Mouse (Mus musculus) MEL (cell line): ENCODE data around the gene Cxcr1. TPM values are rescaled to one million over a fixed set of nuclear protein-coding genes. Genes with fewer than 3 reads are reported as not detected.

Experiments
- DNase-seq: peaks from one replicate; pipeline ENCODE4 v3.0.0; 2011; ENCODE audit warnings: low read depth, low spot score
- H3K27ac ChIP-seq: 2 replicates; pipeline ENCODE4 v1.5.1; 2012; ENCODE audit warnings: low read depth, mild to moderate bottlenecking, control low read depth, low read length, moderate library complexity; ENCODE audit not compliant: control insufficient read depth
- H3K27me3 ChIP-seq, 2 experiments: fragments of 150-350 bp in 1 of 2; sonication (generic) in 1 of 2; 2 replicates each; pipeline ENCODE4 v1.6.1; 2012; ENCODE audit warnings: low read length in 2 of 2, mild to moderate bottlenecking in 2 of 2, improper control_type of control experiment in 1 of 2, moderate library complexity in 1 of 2; ENCODE audit not compliant: insufficient read depth in 2 of 2, control insufficient read depth in 1 of 2
- H3K36me3 ChIP-seq, 2 experiments: 2 replicates each; pipeline ENCODE4 v1.6.1; 2012 to 2014; ENCODE audit warnings: low read length in 2 of 2, improper control_type of control experiment in 1 of 2, inconsistent platforms in 1 of 2, mild to moderate bottlenecking in 1 of 2; ENCODE audit not compliant: insufficient read depth in 2 of 2, control insufficient read depth in 1 of 2
- H3K4me1 ChIP-seq, 2 experiments: fragments of 150-350 bp in 1 of 2; sonication (generic) in 1 of 2; 2 replicates each; pipeline ENCODE4 v1.6.1; 2012; ENCODE audit warnings: low read length in 2 of 2, improper control_type of control experiment in 1 of 2, mild to moderate bottlenecking in 1 of 2; ENCODE audit not compliant: insufficient read depth in 2 of 2, control insufficient read depth in 1 of 2
- H3K4me3 ChIP-seq, 2 experiments: fragments of 150-350 bp in 1 of 2; sonication (generic) in 1 of 2; 2 replicates each; pipeline ENCODE4 v1.5.1; 2012; ENCODE audit warnings: low read depth in 2 of 2, low read length in 2 of 2, mild to moderate bottlenecking in 2 of 2, moderate library complexity in 2 of 2, control low read depth in 1 of 2, improper control_type of control experiment in 1 of 2; ENCODE audit not compliant: control insufficient read depth in 1 of 2, insufficient read depth in 1 of 2
- H3K79me2 ChIP-seq: 2 replicates; pipeline ENCODE4 v1.6.1; 2012; ENCODE audit warnings: mild to moderate bottlenecking, low read length, moderate library complexity; ENCODE audit not compliant: control insufficient read depth, poor library complexity, insufficient read depth
- H3K9ac ChIP-seq: 2 replicates; pipeline ENCODE4 v1.6.1; 2012; ENCODE audit warnings: low read depth, mild to moderate bottlenecking, control low read depth, low read length, moderate library complexity; ENCODE audit not compliant: control insufficient read depth, poor library complexity, severe bottlenecking
- H3K9me3 ChIP-seq: fragments of 150-350 bp; sonication (generic); replicated peaks from 2 replicates; pipeline ENCODE4 v1.6.1; 2012; ENCODE audit warnings: mild to moderate bottlenecking, low read length, improper control_type of control experiment, moderate library complexity; ENCODE audit not compliant: insufficient read depth
- BHLHE40 ChIP-seq: IDR thresholded peaks from 2 replicates; pipeline ENCODE4 v1.6.1; 2012; ENCODE audit warnings: low read depth, mild to moderate bottlenecking, inconsistent platforms, low read length, improper control_type of control experiment, borderline replicate concordance
- CTCF ChIP-seq, 3 experiments: IDR thresholded peaks in 2 of 3; conservative IDR thresholded peaks in 1 of 3; 2 replicates each; pipeline ENCODE4 v1.5.1; 2011 to 2012; ENCODE audit warnings: low read length in 3 of 3, low read depth in 2 of 3, mild to moderate bottlenecking in 2 of 3, improper control_type of control experiment in 1 of 3, inconsistent platforms in 1 of 3, mixed read lengths in 1 of 3, moderate library complexity in 1 of 3; ENCODE audit not compliant: control insufficient read depth in 1 of 3, insufficient read depth in 1 of 3, poor library complexity in 1 of 3, severe bottlenecking in 1 of 3
- ELF1 ChIP-seq: IDR thresholded peaks from 2 replicates; pipeline ENCODE4 v1.6.1; 2014; ENCODE audit warnings: low read depth, mild to moderate bottlenecking, inconsistent platforms, low read length, improper control_type of control experiment, moderate library complexity
- HCFC1 ChIP-seq: IDR thresholded peaks from 2 replicates; pipeline ENCODE4 v1.6.1; 2012; ENCODE audit warnings: low read depth, mild to moderate bottlenecking, inconsistent platforms, low read length, improper control_type of control experiment, moderate library complexity
- JUND ChIP-seq: IDR thresholded peaks from 2 replicates; pipeline ENCODE4 v1.6.1; 2011; ENCODE audit warnings: low read depth, mild to moderate bottlenecking, improper control_type of control experiment, low read length
- KAT2A ChIP-seq: conservative IDR thresholded peaks from 2 replicates; pipeline ENCODE4 v1.6.1; 2012; ENCODE audit warnings: low read depth, low read length, improper control_type of control experiment, inconsistent platforms
- MAX ChIP-seq: IDR thresholded peaks from 2 replicates; pipeline ENCODE4 v1.6.1; 2011; ENCODE audit warnings: low read length, improper control_type of control experiment
- MAZ ChIP-seq: IDR thresholded peaks from 2 replicates; pipeline ENCODE4 v1.6.1; 2012; ENCODE audit warnings: low read depth, mild to moderate bottlenecking, inconsistent platforms, low read length, improper control_type of control experiment
- MXI1 ChIP-seq: IDR thresholded peaks from 2 replicates; pipeline ENCODE4 v1.6.1; 2011; ENCODE audit warnings: mild to moderate bottlenecking, low read depth, low read length, improper control_type of control experiment
- MYB ChIP-seq: IDR thresholded peaks from 2 replicates; pipeline ENCODE4 v1.6.1; 2011; ENCODE audit warnings: mild to moderate bottlenecking, low read depth, low read length, improper control_type of control experiment
- NELFE ChIP-seq: IDR thresholded peaks from 2 replicates; pipeline ENCODE4 v1.6.1; 2011; ENCODE audit warnings: low read depth, low read length, improper control_type of control experiment
- NRF1 ChIP-seq: IDR thresholded peaks from 2 replicates; pipeline ENCODE4 v1.6.1; 2014; ENCODE audit warnings: low read depth, mild to moderate bottlenecking, inconsistent platforms, low read length, improper control_type of control experiment, moderate library complexity; ENCODE audit not compliant: poor library complexity, insufficient read depth, severe bottlenecking
- RAD21 ChIP-seq: IDR thresholded peaks from 2 replicates; pipeline ENCODE4 v1.6.1; 2011; ENCODE audit warnings: mild to moderate bottlenecking, low read depth, low read length, improper control_type of control experiment
- TAL1 ChIP-seq: IDR thresholded peaks from 2 replicates; pipeline ENCODE4 v1.6.1; 2012; ENCODE audit warnings: mild to moderate bottlenecking, inconsistent platforms, low read length, moderate library complexity, mixed read lengths
- TBP ChIP-seq: IDR thresholded peaks from 2 replicates; pipeline ENCODE4 v1.8.0; 2011; ENCODE audit warnings: low read depth, low read length, improper control_type of control experiment
- ZKSCAN1 ChIP-seq: IDR thresholded peaks from 2 replicates; pipeline ENCODE4 v1.6.1; 2012; ENCODE audit warnings: low read depth, mild to moderate bottlenecking, inconsistent platforms, low read length, improper control_type of control experiment, moderate library complexity
- ZNF384 ChIP-seq: IDR thresholded peaks from 2 replicates; pipeline ENCODE4 v1.6.1; 2012; ENCODE audit warnings: low read depth, mild to moderate bottlenecking, inconsistent platforms, low read length, improper control_type of control experiment
- polyA plus RNA-seq, 2 experiments: library from polyadenylated mRNA; stranded (reverse) in 1 of 2; unstranded in 1 of 2; fragments of >175 nt in 1 of 2; fragments of >200 nt in 1 of 2; gene quantifications; 2 replicates each; pipeline versions ENCODE4 v1.2.1 to v1.2.4; 2012; ENCODE audit warnings: low replicate concordance in 2 of 2, low read depth in 1 of 2; ENCODE audit not compliant: insufficient read length in 2 of 2, insufficient read depth in 1 of 2, missing spikeins in 1 of 2
- total RNA-seq: library from RNA; depleted of rRNA; stranded (reverse); fragments of 300-350 nt; gene quantifications from 2 replicates; pipeline ENCODE4 v1.2.3, GENCODE M21; 2012

Gene Cxcr1
- total and polyA plus RNA-seq, 3 experiments, result not detected

DNA sequence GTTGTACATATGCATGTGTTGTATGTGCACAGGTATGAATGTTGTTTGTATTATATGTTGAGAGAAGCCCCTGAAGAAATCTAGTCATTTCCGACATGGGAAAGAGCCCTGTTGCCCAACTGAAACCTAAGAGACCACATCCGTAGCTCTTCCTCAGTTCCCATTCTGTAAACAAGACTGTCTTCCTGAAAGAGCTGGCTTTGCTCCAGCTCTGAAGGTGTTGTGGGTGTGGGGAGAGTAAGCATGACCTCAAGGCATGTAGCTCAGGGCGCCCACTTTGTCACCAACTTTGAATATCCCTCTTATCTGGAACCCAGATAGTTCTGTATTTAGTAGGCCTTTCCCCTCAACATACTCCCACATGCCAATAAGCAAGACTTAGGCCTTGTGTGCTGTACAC, 15.8 kb downstream of the Cxcr1 start:
- Histone ChIP-seq H3K27me3 (no peaks in the 10 kb centered on the region), H3K27ac (no peak overlapping the region), H3K36me3 (peaks cover 0 to 14% of the 10 kb centered on the region in 2 experiments; a peak in 2 of 4 replicates), H3K4me3 (no peak overlapping the region), H3K9ac (no peak overlapping the region), H3K4me1 (peaks cover 3 to 4% of the 10 kb centered on the region in 2 experiments; a peak in 3 of 4 replicates), H3K9me3 (no peaks in the 10 kb centered on the region), H3K79me2 (no peaks in the 10 kb centered on the region)
- DNase-seq, result no peak
- no peak for TF ChIP-seq CTCF (IDR thresholded peaks at IDR 0.05 in 2 of 3, conservative IDR thresholded peaks at IDR 0.05 in 1 of 3; ENCODE audit: control insufficient read depth in 1 of 3, insufficient read depth in 1 of 3, low read depth in 2 of 3, low read length in 3 of 3, poor library complexity in 1 of 3, severe bottlenecking in 1 of 3)
- TF ChIP-seq MXI1, result no peak
- TF ChIP-seq ELF1, result no peak
- TF ChIP-seq NELFE, result no peak
- TF ChIP-seq MYB, result no peak
- no peak for TF ChIP-seq RAD21
- no peak for TF ChIP-seq MAZ
- no peak for TF ChIP-seq ZNF384
- TF ChIP-seq JUND, result no peak
- TF ChIP-seq TAL1, result no peak
- no peak for TF ChIP-seq KAT2A
- TF ChIP-seq NRF1, result no peak
- no peak for TF ChIP-seq HCFC1

DNA sequence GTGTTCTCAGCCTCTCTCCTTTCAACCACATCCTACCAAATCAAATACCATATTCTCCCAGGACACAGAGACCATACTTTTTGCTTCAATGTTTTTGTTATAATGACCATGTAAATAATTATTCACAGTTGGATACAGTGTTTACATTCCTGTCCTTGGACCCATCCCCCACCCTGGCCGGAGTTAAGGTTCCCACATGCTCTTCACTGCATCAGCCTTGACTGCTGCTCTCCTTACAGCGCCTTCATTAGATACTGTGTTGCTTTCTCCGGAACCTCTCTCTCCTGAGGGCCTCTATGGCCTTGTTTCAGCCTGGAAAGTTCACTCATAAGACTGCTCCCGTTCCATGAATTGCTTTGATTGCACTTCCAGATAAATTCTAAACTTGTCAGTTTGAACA, 18.7 kb downstream of the Cxcr1 start:
- no peaks in the 10 kb centered on the region for H3K27me3 ChIP-seq
- H3K27ac ChIP-seq, result no peak overlapping the region
- H3K36me3 ChIP-seq, result peaks cover 0 to 30% of the 10 kb centered on the region in 2 experiments; a peak in 2 of 4 replicates
- no peak overlapping the region for H3K9ac ChIP-seq
- DNase-seq, result no peak
- TF ChIP-seq MYB (no peak), TBP (no peak), MAX (no peak), JUND (no peak), BHLHE40 (no peak), CTCF (IDR thresholded peaks at IDR 0.05 in 2 of 3, conservative IDR thresholded peaks at IDR 0.05 in 1 of 3; ENCODE audit: control insufficient read depth in 1 of 3, insufficient read depth in 1 of 3, low read depth in 2 of 3, low read length in 3 of 3, poor library complexity in 1 of 3, severe bottlenecking in 1 of 3) (no peak), ELF1 (no peak), ZKSCAN1 (no peak)
- H3K9me3 ChIP-seq, result no peaks in the 10 kb centered on the region
- no peak overlapping the region for H3K4me3 ChIP-seq
- H3K4me1 ChIP-seq, result peaks cover 3 to 9% of the 10 kb centered on the region in 2 experiments; a peak in 3 of 4 replicates
- H3K79me2 ChIP-seq, result no peaks in the 10 kb centered on the region
